Mouse (Mus musculus) E14TG2a.4 (cell line): ENCODE measurements around the gene Dnajc11.

Source experiments
- CTCF ChIP-seq: conservative IDR thresholded peaks from 2 replicates; pipeline ENCODE4 v1.5.1; 2014; ENCODE audit warnings: low read length
- NANOG ChIP-seq: IDR thresholded peaks from 2 replicates; pipeline ENCODE4 v1.6.1; 2014; ENCODE audit warnings: borderline replicate concordance, low read length, mixed read lengths
- POU5F1 ChIP-seq: IDR thresholded peaks from 2 replicates; pipeline ENCODE4 v1.6.1; 2014; ENCODE audit warnings: low read length, borderline replicate concordance

GRCm38 (mm10) chr4:151953209-151953608 lies 19.7 kb downstream of the Dnajc11 start:
- no peak for TF ChIP-seq CTCF
- no peak for TF ChIP-seq NANOG
- TF ChIP-seq POU5F1, result no peak
